Mouse (Mus musculus): ENCODE measurements around the gene Kcna5. TPM values are rescaled to one million over a fixed set of nuclear protein-coding genes. Genes with fewer than 3 reads are reported as not detected.

The Kcna5 gene
- polyA plus RNA-seq, 1 experiment: 1.6 TPM

GRCm38 (mm10) chr6:126484887-126485286 lies 50.3 kb downstream of the Kcna5 start:
- DNase-seq: no peak
- Histone ChIP-seq H3K27me3 (ENCODE audit: control insufficient read depth, insufficient read depth, low read length) (no peaks in the 10 kb centered on the region), H3K27ac (ENCODE audit: control insufficient read depth, insufficient read depth, low read length) (no peak overlapping the region), H3K4me3 (ENCODE audit: control insufficient read depth, insufficient read depth, low read length) (no peak overlapping the region), H3K4me1 (replicated peaks; ENCODE audit: control insufficient read depth, insufficient read depth, low read length) (no peaks in the 10 kb centered on the region), H3K36me3 (ENCODE audit: control insufficient read depth, insufficient read depth, low read length) (no peaks in the 10 kb centered on the region)
- 52% methylated on average over 4 of the region's 4 CpGs for WGBS
- no peak for TF ChIP-seq POLR2A (IDR thresholded peaks at IDR 0.05; ENCODE audit: control insufficient read depth, extremely low read depth, insufficient read depth, low read length, poor library complexity)
- no peak for TF ChIP-seq CTCF (IDR thresholded peaks at IDR 0.05; ENCODE audit: borderline replicate concordance, control insufficient read depth, extremely low read depth, insufficient read depth, low read length, poor library complexity)

GRCm38 (mm10) chr6:126483264-126483867 lies 51.8 kb downstream of the Kcna5 start:
- Histone ChIP-seq H3K27ac (ENCODE audit: control insufficient read depth, insufficient read depth, low read length) (no peak overlapping the region), H3K4me3 (ENCODE audit: control insufficient read depth, insufficient read depth, low read length) (no peak overlapping the region), H3K4me1 (replicated peaks; ENCODE audit: control insufficient read depth, insufficient read depth, low read length) (no peaks in the 10 kb centered on the region), H3K27me3 (ENCODE audit: control insufficient read depth, insufficient read depth, low read length) (no peaks in the 10 kb centered on the region), H3K36me3 (ENCODE audit: control insufficient read depth, insufficient read depth, low read length) (no peaks in the 10 kb centered on the region)
- no peak for DNase-seq
- no peak for TF ChIP-seq CTCF (IDR thresholded peaks at IDR 0.05; ENCODE audit: borderline replicate concordance, control insufficient read depth, extremely low read depth, insufficient read depth, low read length, poor library complexity)
- TF ChIP-seq POLR2A (IDR thresholded peaks at IDR 0.05; ENCODE audit: control insufficient read depth, extremely low read depth, insufficient read depth, low read length, poor library complexity): no peak
- WGBS: 84% methylated on average over 11 of the region's 11 CpGs

Other genes with a start within 250 kb of the Kcna5 start
- 0.31 and 0.39 TPM in 2 replicates for gene Kcna1, start 111.0 kb upstream of the Kcna5 start, polyA plus RNA-seq (2012; rRNA removed)
- 0.15 and 0.26 TPM in 2 replicates for gene Kcna6, start 205.3 kb upstream of the Kcna5 start, polyA plus RNA-seq (2012; rRNA removed)